Mouse (Mus musculus) G1E (cell line): ENCODE data around the gene Alkbh8. TPM values are rescaled to one million over a fixed set of nuclear protein-coding genes. Genes with fewer than 3 reads are reported as not detected.
"Not testable (repeated sequence)": the region's sequence is repeated elsewhere in the genome, so short reads cannot be mapped to it uniquely, and the experiment has no call there.

Source experiments
- ATAC-seq: 2 replicates; pipeline ENCODE4 v1.8.0; 2016; ENCODE audit warnings: mild to moderate bottlenecking; ENCODE audit not compliant: insufficient number of reproducible peaks, poor library complexity, low FRiP score, severe bottlenecking; ENCODE audit errors: extremely low read depth
- DNase-seq: peaks from one replicate; pipeline ENCODE4 v3.0.0; 2012; ENCODE audit warnings: low spot score
- H3K27me3 ChIP-seq: 2 replicates; pipeline ENCODE4 v1.6.1; 2012; ENCODE audit warnings: mild to moderate bottlenecking, low read length, inconsistent platforms; ENCODE audit not compliant: insufficient read depth
- H3K36me3 ChIP-seq: replicated peaks from 2 replicates; pipeline ENCODE3; 2012; ENCODE audit warnings: mild to moderate bottlenecking, inconsistent platforms
- H3K4me1 ChIP-seq: 2 replicates; pipeline ENCODE4 v1.6.1; 2012; ENCODE audit warnings: low read depth, low read length, inconsistent platforms, mixed read lengths; ENCODE audit not compliant: insufficient read depth
- H3K4me3 ChIP-seq: 2 replicates; pipeline ENCODE4 v1.5.1; 2012; ENCODE audit warnings: low read depth, mild to moderate bottlenecking, inconsistent platforms, low read length, moderate library complexity, mixed read lengths
- H3K9me3 ChIP-seq: replicated peaks from 2 replicates; pipeline ENCODE4 v1.6.1; 2012; ENCODE audit warnings: inconsistent platforms
- CTCF ChIP-seq: IDR thresholded peaks from 2 replicates; pipeline ENCODE4 v1.5.1; 2012; ENCODE audit warnings: low read depth, low read length, inconsistent platforms, mixed read lengths
- GATA1 ChIP-seq: IDR thresholded peaks from 2 replicates; pipeline ENCODE4 v1.6.1; 2012; ENCODE audit warnings: borderline replicate concordance, low read length, inconsistent platforms, mixed read lengths
- GATA2 ChIP-seq: IDR thresholded peaks from 2 replicates; pipeline ENCODE4 v1.6.1; 2012; ENCODE audit warnings: low read depth, low read length, inconsistent platforms, borderline replicate concordance
- POLR2AphosphoS5 ChIP-seq: IDR thresholded peaks from 2 replicates; pipeline ENCODE4 v1.6.1; 2012; ENCODE audit warnings: low read depth, low read length, inconsistent platforms; ENCODE audit not compliant: insufficient replicate concordance
- TAL1 ChIP-seq: conservative IDR thresholded peaks from 2 replicates; pipeline ENCODE4 v1.6.1; 2012; ENCODE audit warnings: low read depth, low read length, inconsistent platforms, mixed read lengths
- polyA plus RNA-seq: library from polyadenylated mRNA; stranded (reverse); fragments of >175 nt; gene quantifications from 2 replicates; pipeline ENCODE4 v1.2.3, GENCODE M21; 2012
- total RNA-seq, 2 experiments: library from RNA; stranded (forward) in 1 of 2; stranded (reverse) in 1 of 2; fragments of 200-1000 nt in 1 of 2; fragments of >200 nt in 1 of 2; fragmentation: Nextera tagmentation in 1 of 2; gene quantifications; 2 replicates each; pipeline ENCODE4 v1.2.3; 2014 to 2017

The Alkbh8 gene
- total and polyA plus RNA-seq, 3 experiments: 2.8 to 87.7 (median 45.0) TPM

DNA sequence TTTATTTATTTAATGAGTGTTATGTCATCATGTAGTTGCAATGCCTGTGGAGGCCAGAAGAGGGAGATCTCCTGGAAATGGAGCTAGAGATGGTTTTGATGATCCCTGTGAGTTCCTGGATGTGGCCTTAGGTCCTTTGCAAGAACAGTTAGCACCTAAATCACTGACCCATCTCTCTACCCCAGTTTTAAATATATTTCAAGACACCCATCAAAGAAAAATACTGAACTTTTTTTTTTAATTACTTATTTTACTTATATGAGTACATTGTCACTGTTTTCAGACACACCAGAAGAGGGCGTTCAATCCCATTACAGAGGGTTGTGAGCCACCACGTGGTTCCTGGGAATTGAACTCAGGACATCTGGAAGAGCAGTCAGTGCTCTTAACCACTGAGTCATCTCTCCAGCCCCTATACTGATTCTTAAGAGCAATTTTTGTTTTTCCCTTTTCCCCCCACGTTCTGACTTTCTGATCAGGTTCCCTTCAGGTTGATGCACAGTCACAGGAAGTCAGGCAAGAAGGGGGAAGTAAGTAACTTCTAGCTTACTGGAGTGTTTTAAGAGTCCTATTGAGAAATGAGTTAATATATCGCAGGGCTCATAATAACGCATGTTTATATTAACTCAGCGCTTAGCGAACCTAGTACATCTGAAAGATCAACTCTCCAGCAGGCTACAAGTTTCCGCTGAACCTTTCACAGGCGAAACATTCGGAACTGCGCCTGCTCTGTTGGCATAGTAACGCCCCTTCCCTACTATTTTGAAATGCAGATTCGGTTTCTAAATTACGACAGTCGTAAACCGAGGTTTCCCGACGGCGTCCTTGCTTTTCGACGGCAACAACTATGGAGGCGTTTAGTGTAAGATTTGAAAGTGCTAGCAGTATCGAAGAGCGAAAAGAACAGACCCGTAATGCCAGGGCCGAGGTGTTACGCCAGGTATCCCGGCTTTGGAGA lies 68.6 kb downstream of the Alkbh8 start, which contains the start of gene Cwf19l2:
TSS of gene Cwf19l2 (plus strand) at position 342 of the 958 bp plus-strand sequence.
- TF ChIP-seq POLR2AphosphoS5 (no peak), CTCF (no peak), GATA2 (no peak), GATA1 (no peak), TAL1 (no peak)
- ATAC-seq (peak; percentile 84), DNase-seq (peak; percentile 21)
- H3K9me3 ChIP-seq: no peaks in the 10 kb centered on the region
- H3K4me3 ChIP-seq: peak within 1 kb of the TSS; percentile 72
- H3K36me3 ChIP-seq: peaks cover 10% of the 10 kb centered on the region
- H3K27me3 ChIP-seq: no peaks in the 10 kb centered on the region
- H3K4me1 ChIP-seq: peaks cover 10% of the 10 kb centered on the region

DNA sequence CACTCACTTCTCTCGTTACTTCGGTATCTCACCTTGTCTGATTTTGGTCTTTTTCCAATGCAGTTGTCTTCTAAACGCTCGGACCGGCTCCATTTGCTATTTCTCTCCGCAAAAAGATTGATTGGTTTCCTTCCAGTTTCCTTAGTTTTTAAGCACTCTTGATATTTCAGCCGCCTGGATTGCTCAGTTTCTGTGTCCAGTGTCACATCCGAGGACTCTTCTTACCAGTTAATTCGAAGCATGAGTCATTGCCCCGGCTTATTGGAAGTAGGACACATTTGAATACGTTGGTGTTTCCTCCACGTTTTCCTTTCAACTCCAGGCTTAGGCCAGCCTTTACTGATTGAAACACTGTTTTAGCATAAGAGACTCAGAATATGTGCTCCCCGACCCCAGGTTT lies 69.4 kb downstream of the Alkbh8 start:
- ATAC-seq (no peak), DNase-seq (no peak)
- peaks cover 10% of the 10 kb centered on the region for H3K36me3 ChIP-seq
- H3K9me3 ChIP-seq: no peaks in the 10 kb centered on the region
- TF ChIP-seq CTCF: no peak
- TF ChIP-seq GATA1: no peak
- TF ChIP-seq TAL1: no peak
- TF ChIP-seq POLR2AphosphoS5: no peak
- TF ChIP-seq GATA2: no peak
- H3K4me1 ChIP-seq: peaks cover 10% of the 10 kb centered on the region
- peak overlapping the region; percentile 72 for H3K4me3 ChIP-seq
- no peaks in the 10 kb centered on the region for H3K27me3 ChIP-seq

DNA sequence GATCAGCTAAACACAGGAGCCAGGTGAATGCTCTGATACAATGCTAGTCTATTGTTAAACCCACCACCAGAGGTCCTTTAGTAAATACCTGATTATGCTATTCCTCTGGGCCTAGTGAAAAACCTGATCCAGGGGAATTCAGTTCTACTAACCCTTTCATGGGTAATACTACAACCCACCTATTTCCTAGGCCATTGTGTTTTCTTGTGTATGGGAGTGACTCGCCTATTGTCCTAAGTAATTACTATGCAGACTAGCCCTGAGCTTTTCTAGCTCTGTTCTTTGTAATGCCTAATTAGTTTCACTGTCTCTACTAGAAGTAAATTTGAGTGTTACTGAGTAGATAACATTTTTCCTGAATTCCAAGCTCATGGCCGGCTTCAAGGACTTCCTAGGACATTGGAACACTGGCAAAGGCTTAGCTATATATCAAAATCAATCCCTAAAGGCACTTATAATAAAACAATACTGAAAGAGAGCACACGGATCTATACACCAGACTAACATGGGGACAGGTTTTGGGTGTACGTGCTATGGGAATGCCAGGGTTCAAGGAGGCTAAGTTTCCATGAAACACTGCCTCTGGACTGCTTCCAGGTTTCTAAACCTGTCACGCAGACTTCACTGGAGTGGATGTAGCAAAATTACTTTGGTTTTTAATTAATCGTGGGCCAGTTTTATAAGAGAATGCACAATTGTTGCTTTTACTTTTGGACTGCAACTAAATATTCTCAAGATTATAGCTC lies 104.8 kb downstream of the Alkbh8 start:
- peaks cover 16% of the 10 kb centered on the region for H3K36me3 ChIP-seq
- not testable (repeated sequence) for H3K4me3 ChIP-seq, H3K4me1 ChIP-seq, H3K27me3 ChIP-seq, H3K9me3 ChIP-seq, DNase-seq, ATAC-seq

Other genes with a start within 250 kb of the Alkbh8 start
- gene Cwf19l2, start 68.5 kb downstream of the Alkbh8 start, total RNA-seq (2014; fragmentation: Nextera tagmentation): 47.9 and 49.7 TPM in 2 replicates
- 37.2 and 46.4 TPM in 2 replicates for gene Cwf19l2, start 68.5 kb downstream of the Alkbh8 start, total RNA-seq (2017)
- gene Cwf19l2, start 68.5 kb downstream of the Alkbh8 start, polyA plus RNA-seq: 1.4 and 1.8 TPM in 2 replicates
- gene Gucy1a2, start 197.6 kb downstream of the Alkbh8 start, total RNA-seq (2014; fragmentation: Nextera tagmentation): not detected in 2 replicates
- gene Gucy1a2, start 197.6 kb downstream of the Alkbh8 start, total RNA-seq (2017): 0.05 TPM in 1 of 2 replicates, not detected in the other
- gene Gucy1a2, start 197.6 kb downstream of the Alkbh8 start, polyA plus RNA-seq: not detected in 2 replicates